Mouse (Mus musculus) hindbrain, embryonic 13.5 days (tissue): Measurements from ENCODE around the gene Alg13. TPM values are rescaled to one million over a fixed set of nuclear protein-coding genes. Genes with fewer than 3 reads are reported as not detected.

Source experiments
- ATAC-seq: fragments of 200-750 bp; cut with Nextera tagmentation; 2 replicates; pipeline ENCODE4 v1.8.0; 2017; ENCODE audit warnings: moderate TSS enrichment; ENCODE audit not compliant: low FRiP score
- H3K27ac ChIP-seq: fragments of 300-500 bp; sonication (generic); 2 replicates; pipeline ENCODE4 v1.5.1; 2015; ENCODE audit warnings: inconsistent platforms, mild to moderate bottlenecking, moderate library complexity
- H3K27me3 ChIP-seq: fragments of 300-500 bp; sonication (generic); 2 replicates; pipeline ENCODE4 v1.6.1; 2015; ENCODE audit warnings: mild to moderate bottlenecking, inconsistent platforms
- H3K36me3 ChIP-seq: fragments of 300-500 bp; sonication (generic); 2 replicates; pipeline ENCODE4 v1.6.1; 2015; ENCODE audit warnings: mild to moderate bottlenecking, inconsistent platforms
- H3K4me1 ChIP-seq: fragments of 300-500 bp; sonication (generic); replicated peaks from 2 replicates; pipeline ENCODE4 v1.6.1; 2015; ENCODE audit warnings: inconsistent platforms
- H3K4me2 ChIP-seq: fragments of 300-500 bp; sonication (generic); 2 replicates; pipeline ENCODE4 v1.6.1; 2015; ENCODE audit warnings: inconsistent platforms, mild to moderate bottlenecking, moderate library complexity
- H3K4me3 ChIP-seq: fragments of 300-500 bp; sonication (generic); 2 replicates; pipeline ENCODE4 v1.5.1; 2015; ENCODE audit warnings: mild to moderate bottlenecking, inconsistent platforms
- H3K9ac ChIP-seq: fragments of 300-500 bp; sonication (generic); 2 replicates; pipeline ENCODE4 v1.6.1; 2015; ENCODE audit warnings: mild to moderate bottlenecking, inconsistent platforms
- H3K9me3 ChIP-seq: fragments of 300-500 bp; sonication (generic); 2 replicates; pipeline ENCODE4 v1.6.1; 2016; ENCODE audit warnings: inconsistent platforms
- WGBS: fragments of 180-500 bp; shearing (Covaris S2); methylation state at CpG from one replicate; pipeline ENCODE4 v1.1.7; 2015; 5-methylcytosine and 5-hydroxymethylcytosine counted together
- microRNA-seq: library from miRNA; unstranded; fragments of <30 nt; microRNA quantifications from one replicate; pipeline ENCODE4, GENCODE M21; 2016
- polyA plus RNA-seq: library from polyadenylated mRNA; unstranded; fragments of >200 nt; fragmentation: Nextera tagmentation; extraction: Ambion mirVana; gene quantifications from 2 replicates; pipeline ENCODE4 v1.2.1, GENCODE M21; 2015

The Alg13 gene
- polyA plus RNA-seq, 1 experiment from 2014 or later = 13.4 TPM

- H3K4me2 ChIP-seq = no peak overlapping the region
- H3K4me1 ChIP-seq = no peaks in the 10 kb centered on the region
- no peak overlapping the region for H3K4me3 ChIP-seq
- H3K27ac ChIP-seq = no peak overlapping the region
- no peak for ATAC-seq
- H3K9me3 ChIP-seq = no peaks in the 10 kb centered on the region
- H3K36me3 ChIP-seq = no peaks in the 10 kb centered on the region
- H3K27me3 ChIP-seq = no peaks in the 10 kb centered on the region
- H3K9ac ChIP-seq = no peak overlapping the region
Measured at GRCm38 (mm10) chrX:144338355-144338754, 20.8 kb downstream of the Alg13 start.

- Histone ChIP-seq H3K4me2 (no peak overlapping the region), H3K9me3 (no peaks in the 10 kb centered on the region), H3K36me3 (peaks cover 9% of the 10 kb centered on the region), H3K4me1 (no peaks in the 10 kb centered on the region), H3K27ac (no peak overlapping the region), H3K4me3 (no peak overlapping the region), H3K9ac (no peak overlapping the region), H3K27me3 (no peaks in the 10 kb centered on the region)
- no peak for ATAC-seq
- WGBS = 85% methylated on average over 2 of the region's 2 CpGs
Measured at GRCm38 (mm10) chrX:144374196-144374595, 56.6 kb downstream of the Alg13 start.

GRCm38 (mm10) chrX:144403526-144403925 is 85.9 kb downstream of the Alg13 start:
- 36% methylated on average over 7 of the region's 7 CpGs for WGBS
- ATAC-seq = peak; percentile 54; the same call in 1 of the 2 replicates
- H3K9me3 ChIP-seq = no peaks in the 10 kb centered on the region
- no peak overlapping the region for H3K4me3 ChIP-seq
- H3K4me1 ChIP-seq = no peaks in the 10 kb centered on the region
- no peaks in the 10 kb centered on the region for H3K36me3 ChIP-seq
- no peaks in the 10 kb centered on the region for H3K27me3 ChIP-seq
- no peak overlapping the region for H3K9ac ChIP-seq
- H3K4me2 ChIP-seq = no peak overlapping the region
- no peak overlapping the region for H3K27ac ChIP-seq

GRCm38 (mm10) chrX:144408036-144408435 is 90.4 kb downstream of the Alg13 start:
- Histone ChIP-seq H3K4me1 (no peaks in the 10 kb centered on the region), H3K27ac (no peak overlapping the region), H3K4me3 (no peak overlapping the region), H3K36me3 (no peaks in the 10 kb centered on the region), H3K27me3 (no peaks in the 10 kb centered on the region), H3K9ac (no peak overlapping the region), H3K4me2 (no peak overlapping the region), H3K9me3 (no peaks in the 10 kb centered on the region)
- ATAC-seq = no peak
- WGBS = 90% methylated on average over 5 of the region's 5 CpGs

GRCm38 (mm10) chrX:144420259-144420658 is 102.7 kb downstream of the Alg13 start:
- no peak overlapping the region for H3K4me2 ChIP-seq
- no peak overlapping the region for H3K9ac ChIP-seq
- ATAC-seq = no peak
- H3K27me3 ChIP-seq = no peaks in the 10 kb centered on the region
- 48% methylated on average over 1 of the region's 1 CpGs for WGBS
- H3K4me3 ChIP-seq = no peak overlapping the region
- no peaks in the 10 kb centered on the region for H3K9me3 ChIP-seq
- H3K36me3 ChIP-seq = no peaks in the 10 kb centered on the region
- no peak overlapping the region for H3K27ac ChIP-seq
- H3K4me1 ChIP-seq = no peaks in the 10 kb centered on the region

DNA sequence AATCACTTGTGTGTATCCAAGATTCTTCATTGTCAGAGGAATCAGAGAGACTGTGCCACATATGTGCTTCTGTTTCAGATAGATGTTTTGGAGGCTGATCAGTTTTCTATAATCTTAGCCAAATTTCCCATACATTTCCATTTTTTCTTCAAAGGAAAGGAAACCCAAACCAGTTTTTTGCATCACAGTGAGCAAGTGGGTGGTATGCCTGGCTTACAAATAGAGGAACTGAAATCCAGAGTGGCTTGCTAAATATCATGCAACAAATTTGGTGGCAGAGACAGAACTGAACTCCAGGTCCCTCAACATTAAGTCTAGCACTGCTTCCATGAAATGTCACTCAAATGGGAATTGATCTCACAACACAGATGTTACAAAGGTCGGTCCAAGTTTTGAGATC is 103.5 kb downstream of the Alg13 start:
- Histone ChIP-seq H3K4me1 (no peaks in the 10 kb centered on the region), H3K27ac (no peak overlapping the region), H3K36me3 (no peaks in the 10 kb centered on the region), H3K27me3 (no peaks in the 10 kb centered on the region), H3K4me3 (no peak overlapping the region), H3K4me2 (no peak overlapping the region), H3K9me3 (no peaks in the 10 kb centered on the region), H3K9ac (no peak overlapping the region)
- WGBS = 90% methylated on average over 1 of the region's 1 CpGs
- ATAC-seq = no peak

DNA sequence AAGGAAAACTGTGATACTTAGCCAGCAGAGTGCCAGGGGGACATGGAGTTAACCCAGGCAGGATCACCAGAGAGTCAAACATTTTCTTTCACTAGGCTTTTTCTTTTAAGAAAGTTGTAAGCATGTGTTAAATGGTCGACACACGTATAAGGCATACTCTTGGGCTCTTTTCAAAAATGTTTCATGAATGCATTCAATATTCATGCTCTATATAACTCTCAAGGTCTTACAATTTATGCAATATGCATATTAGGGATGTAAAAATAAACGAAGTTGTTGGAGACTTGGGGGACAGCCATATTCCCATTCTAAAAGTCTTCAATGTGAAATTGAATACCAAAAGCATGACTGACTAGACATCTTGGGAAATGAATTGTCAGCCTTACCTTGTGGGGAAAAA is 106.2 kb downstream of the Alg13 start:
- no peak overlapping the region for H3K4me3 ChIP-seq
- H3K27me3 ChIP-seq = no peaks in the 10 kb centered on the region
- H3K36me3 ChIP-seq = no peaks in the 10 kb centered on the region
- no peak overlapping the region for H3K4me2 ChIP-seq
- WGBS = 85% methylated on average over 3 of the region's 3 CpGs
- no peak overlapping the region for H3K9ac ChIP-seq
- H3K4me1 ChIP-seq = no peaks in the 10 kb centered on the region
- ATAC-seq = no peak
- H3K9me3 ChIP-seq = no peaks in the 10 kb centered on the region
- H3K27ac ChIP-seq = no peak overlapping the region

Small RNAs within 50 kb of the gene (microRNA-seq; reads per million reads assigned to microRNA genes)
- gene Mir680-2 = not detected

Other genes with a start within 250 kb of the Alg13 start
- gene A730046J19Rik, start 164.1 kb upstream of the Alg13 start, polyA plus RNA-seq = 0.56 and 0.66 TPM in 2 replicates
- gene Trpc5os, start 138.8 kb downstream of the Alg13 start, polyA plus RNA-seq = 0.06 TPM in 1 of 2 replicates, not detected in the other